Mouse (Mus musculus): Measurements from ENCODE around the gene Ppp1r14a.

Ppp1r14a gene

DNA sequence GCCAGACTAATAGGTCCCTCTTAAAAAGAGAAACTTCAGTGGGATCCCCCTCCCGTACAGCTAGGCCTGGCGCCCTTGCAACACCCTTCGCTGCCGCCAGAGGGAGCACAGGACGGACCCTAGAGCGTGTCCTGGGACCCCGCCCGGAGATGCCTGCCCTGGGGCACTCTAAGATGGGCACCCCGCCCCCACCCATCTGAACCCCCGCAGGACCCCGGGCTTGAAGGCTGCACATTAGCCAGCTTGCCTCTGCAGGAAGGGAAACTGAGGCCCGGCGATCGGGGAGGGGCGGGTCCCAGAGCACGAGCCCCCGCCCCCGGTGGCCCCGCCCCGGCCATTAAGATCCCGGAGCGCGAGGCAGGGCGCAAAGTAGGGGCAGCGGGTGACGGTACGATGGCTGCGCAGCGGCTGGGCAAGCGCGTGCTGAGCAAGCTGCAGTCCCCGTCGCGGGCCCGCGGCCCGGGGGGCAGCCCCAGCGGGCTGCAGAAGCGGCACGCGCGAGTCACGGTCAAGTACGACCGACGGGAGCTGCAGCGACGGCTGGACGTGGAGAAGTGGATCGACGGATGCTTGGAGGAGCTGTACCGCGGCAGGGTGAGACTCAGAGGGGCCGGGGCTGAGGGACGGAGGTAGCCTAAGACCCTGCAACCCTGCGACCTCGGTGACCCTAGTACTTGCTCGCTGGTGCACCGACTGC is at the start of gene Ppp1r14a:
TSS of gene Ppp1r14a (plus strand) at position 367 of the 697 bp plus-strand sequence.
- DNase-seq: peak; percentile 68

GRCm38 (mm10) chr7:29244732-29245416 is 44.2 kb upstream of the Ppp1r14a start:
- DNase-seq: no peak

DNA sequence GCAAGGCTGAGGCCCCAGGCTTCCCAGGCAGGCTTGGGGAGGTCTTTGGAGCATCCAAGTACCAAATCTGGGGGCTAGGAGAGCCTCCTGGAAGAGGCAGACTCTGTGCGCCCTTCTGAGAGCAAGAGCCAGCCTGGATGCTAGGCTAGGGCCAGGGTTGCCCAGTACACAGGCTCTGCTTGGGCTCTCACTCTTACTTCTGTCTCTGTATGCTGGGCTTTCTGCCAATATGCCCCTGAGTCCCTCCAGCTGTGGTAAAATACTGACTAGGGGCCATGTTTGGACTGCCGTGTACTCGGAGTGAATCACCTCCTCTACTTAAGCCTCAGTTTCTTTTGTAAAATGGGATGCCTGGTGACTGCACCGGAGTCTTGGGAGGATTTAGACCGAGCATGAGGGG is 43.1 kb upstream of the Ppp1r14a start:
- DNase-seq: no peak

DNA sequence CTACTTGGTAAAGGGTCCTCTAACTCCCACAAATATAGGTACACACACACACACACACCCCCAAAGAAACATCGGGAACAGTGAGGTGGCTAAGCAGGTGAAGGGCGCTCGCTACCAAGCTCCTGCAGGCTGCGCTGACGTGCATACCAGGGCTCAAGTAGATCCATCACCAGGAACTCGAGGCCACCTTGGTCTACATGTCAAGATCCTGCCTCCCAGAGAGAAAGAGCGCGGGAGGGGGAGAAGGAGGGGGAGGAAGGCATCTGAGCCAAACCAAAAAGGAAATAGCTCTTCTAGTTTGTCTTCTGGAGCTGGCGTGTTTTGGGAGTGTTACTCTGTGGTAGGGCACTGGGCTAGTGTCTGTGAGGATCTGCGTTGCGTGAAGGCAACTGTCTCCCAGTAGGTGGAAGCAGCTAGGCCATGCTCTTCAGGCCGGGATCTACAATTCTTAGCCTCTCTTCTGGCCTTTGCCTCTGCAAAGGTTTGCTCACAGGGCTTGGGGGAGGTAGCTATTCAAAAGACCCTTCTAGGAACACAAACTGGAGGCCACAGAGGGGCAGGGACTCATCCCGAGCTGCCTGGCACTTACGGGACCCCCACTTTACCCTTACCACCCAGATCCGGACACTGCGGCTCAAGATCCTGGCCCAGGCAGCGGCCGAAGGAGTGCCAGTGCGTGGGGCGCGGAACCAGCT is 42.3 kb upstream of the Ppp1r14a start:
- DNase-seq: no peak

GRCm38 (mm10) chr7:29247314-29247700 is 41.8 kb upstream of the Ppp1r14a start:
- DNase-seq: peak; percentile 61

- DNase-seq: no peak
Measured at GRCm38 (mm10) chr7:29247706-29248105, 41.4 kb upstream of the Ppp1r14a start.

DNA sequence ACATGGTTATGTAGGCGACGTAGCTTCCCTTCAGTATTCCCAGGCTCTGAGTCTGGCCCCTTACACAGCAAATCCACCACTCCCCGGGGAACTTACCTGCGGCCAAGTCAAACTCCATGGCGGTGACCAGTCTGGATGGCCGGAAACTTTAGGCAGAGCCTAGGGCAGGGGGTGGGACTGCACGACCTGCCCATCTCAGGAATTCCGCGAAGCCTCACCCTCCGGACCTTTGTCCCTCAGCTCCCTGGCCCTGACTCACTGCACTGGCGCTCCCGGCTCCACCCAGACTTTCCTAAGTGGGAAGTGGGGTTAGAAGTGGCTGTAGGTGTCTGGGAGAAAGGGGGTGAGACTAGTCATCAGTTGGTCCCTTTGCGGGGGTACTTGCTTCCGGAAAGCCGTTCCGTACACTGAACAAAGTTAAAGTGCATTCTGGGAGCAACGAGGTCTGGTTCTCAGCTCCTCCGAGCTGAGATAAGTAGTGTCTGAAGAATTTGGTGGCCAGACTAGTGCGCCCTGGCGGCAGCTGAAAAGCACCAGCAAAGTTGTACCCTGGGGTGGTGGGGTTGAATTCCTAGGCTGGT is 40.8 kb upstream of the Ppp1r14a start, which contains the start of gene 2200002D01Rik:
TSS of gene 2200002D01Rik (minus strand) at position 206 of the 581 bp plus-strand sequence.
- no peak for DNase-seq

DNA sequence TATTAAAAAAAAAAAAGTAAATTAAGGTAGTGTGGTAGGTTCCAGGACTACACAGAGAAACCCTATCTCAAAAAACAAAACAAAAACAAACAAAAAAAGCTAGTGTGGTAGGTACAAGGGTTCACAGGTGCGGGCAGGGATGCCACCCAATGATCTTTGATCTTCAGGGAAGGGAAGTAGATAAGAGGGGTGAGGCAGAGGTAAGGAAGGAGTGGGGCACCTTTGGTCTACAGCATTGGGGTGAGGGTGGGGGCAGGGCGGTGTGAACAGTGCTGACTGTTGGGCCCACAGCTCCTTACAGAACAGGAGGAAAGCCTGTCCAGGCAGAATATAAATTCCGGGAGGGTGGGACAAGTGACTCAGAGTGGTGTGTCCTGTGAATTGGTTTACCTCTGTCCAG is 37.9 kb upstream of the Ppp1r14a start:
- DNase-seq: no peak

GRCm38 (mm10) chr7:29253842-29254241 is 35.3 kb upstream of the Ppp1r14a start:
- no peak for DNase-seq

DNA sequence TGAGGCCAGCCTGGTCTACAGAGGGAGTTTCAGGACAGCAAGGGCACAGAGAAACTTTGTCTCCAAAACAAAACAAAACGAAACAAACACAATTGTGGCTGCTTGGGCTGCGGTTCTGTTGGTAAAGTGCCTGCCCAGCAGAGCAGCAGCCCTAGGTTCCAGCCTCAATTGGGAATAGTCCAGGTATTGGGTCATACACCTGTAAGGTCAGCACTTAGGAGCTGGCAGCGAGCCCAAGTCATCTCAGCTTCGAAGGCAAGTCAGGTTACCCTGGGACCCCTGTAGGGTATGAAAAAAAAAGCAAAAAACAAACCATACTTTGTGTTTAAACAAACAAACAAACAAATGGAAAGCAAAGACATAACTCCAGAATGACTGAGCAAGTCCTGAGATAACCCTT is 33.2 kb upstream of the Ppp1r14a start:
- DNase-seq: no peak

DNA sequence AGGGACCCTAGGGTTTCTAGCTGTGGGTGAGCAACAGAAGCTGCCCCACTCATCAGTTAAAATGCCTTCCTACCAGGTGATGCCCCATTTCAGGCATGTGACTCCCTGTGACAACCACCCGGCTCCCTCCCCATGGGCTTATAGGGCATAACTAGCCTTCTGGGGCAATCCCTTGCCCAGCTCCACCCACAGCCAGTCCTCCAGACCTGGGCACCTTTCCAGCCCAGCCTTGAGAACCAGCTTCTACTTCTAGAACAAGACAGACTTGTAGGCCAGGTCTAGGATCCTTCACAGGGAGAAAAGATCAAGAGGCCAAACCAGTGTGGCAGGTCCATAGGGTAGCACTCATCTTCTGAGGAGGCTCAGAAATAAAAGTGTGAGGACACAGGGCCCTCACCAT is 31.7 kb upstream of the Ppp1r14a start:
- no peak for DNase-seq

DNA sequence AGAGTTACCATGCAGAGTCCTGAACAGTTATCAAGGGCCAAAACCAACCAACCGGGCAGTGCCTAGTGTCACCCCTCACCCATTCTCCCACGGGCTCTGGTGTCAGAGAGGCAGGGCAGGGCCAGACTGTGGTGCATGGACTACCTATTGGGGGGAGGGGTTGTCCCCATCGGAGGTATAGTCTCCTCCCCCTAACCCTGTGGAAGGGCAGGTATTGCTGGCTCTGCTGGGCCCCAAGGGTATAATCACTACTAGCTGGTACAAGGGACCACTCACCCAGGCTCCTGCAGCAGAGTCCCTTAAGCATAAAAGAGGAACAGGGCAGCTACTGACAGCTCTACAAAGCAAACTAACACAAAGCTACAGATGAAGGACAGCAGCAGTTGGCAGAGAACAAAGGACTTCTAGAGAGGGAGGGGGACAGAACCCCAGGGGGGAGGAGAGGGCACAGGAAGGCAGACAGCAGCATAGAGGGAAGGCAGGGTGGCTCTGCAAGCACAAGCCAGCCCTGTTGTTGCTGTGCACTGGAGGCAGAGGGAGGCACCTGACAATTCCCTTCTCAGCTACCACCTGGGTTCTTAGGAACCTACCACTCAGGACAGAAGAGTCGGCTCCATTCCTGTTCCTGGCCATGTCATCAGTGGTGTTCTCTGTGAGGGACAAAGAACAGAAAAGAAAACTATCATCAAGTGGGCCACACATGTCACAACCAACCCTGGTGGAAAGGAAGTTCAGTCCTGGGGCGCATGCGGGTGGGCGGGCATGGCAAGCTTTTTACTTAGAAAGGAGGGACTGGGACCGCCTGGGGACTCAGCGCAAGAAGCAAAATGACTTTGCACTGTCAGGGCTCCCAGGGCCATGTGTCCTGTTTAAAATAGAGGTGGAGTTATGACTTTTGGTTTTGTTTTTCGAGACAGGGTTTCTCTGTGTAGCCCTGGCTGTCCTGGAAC is 29.1 kb upstream of the Ppp1r14a start:
- DNase-seq: no peak

- no peak for DNase-seq
Measured at GRCm38 (mm10) chr7:29262151-29262550, 27.0 kb upstream of the Ppp1r14a start.

- DNase-seq: no peak
Measured at GRCm38 (mm10) chr7:29263831-29264230, 25.3 kb upstream of the Ppp1r14a start.

DNA sequence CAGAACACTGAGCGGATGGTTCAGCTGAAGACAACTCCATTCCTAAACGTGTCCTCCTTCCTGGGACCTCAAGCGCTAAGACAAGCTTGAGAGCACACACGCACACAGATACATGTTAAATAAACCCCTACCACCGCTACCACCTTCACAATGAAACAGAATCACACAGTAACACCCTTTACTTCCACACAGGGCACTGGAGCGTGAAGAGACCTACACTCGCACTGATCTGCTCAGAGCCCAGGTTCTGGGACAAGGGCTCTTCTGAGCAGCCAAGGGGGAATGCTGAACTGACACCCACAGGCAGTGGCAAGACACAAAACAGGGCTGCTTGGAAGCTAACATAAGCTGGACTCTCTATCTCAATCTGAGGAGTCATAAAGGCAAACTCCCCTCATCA is 23.5 kb upstream of the Ppp1r14a start:
- no peak for DNase-seq

DNA sequence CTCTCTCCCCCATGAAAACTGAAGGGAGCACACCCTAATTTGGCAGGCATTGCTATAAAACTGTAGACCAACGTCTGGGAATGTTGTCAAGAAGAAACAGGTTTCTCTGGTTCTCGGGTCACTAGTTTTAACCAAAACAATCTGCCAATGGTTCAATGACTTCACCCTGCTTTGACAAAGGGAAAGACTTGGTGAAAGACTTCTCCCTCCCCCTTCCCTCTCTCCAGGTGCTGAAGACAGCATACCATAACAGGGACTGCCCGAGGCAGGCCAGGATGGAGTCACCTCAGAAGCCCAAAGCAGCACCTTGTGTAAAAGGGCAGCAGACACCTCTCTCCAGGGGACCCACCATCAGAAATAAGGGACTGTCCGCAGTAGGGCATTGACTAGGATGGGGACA is 22.2 kb upstream of the Ppp1r14a start:
- DNase-seq: no peak

GRCm38 (mm10) chr7:29270445-29270844 is 18.7 kb upstream of the Ppp1r14a start:
- no peak for DNase-seq

DNA sequence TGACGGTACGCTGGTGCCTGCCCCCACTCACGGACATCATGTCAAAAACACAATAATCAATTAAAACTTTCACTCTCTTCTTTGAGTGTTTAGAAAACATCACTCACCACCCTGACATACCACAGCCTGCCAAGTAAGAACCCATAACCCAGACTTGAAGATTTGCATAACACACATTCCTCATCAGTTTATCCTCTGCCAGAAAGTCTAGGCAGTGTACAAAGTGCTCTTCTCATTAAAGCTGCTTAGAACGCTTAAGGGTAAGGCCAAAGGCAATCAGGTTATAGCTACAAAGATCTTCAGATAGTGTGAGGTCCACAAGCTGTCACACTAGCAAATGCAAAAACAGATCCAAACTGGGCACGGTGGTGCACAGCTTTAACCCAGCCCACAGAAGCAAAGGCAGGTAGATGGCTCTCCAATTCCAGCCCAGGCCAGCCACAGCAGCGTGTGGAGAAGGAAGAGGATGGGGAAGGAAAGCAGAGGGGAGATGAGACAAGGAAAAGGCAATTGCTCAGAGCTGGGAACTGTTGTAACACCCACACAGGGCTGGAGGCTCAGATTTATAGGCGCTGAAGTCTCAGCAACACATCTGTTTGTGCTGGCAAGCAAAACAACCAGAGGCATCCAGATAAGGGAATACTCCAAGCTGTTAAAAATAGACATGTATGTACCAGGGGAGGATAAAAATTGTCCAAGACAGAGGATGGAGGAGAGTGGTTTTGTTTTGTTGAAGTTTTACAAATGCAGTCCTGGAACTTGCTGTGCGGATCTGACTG is 17.2 kb upstream of the Ppp1r14a start:
- no peak for DNase-seq

DNA sequence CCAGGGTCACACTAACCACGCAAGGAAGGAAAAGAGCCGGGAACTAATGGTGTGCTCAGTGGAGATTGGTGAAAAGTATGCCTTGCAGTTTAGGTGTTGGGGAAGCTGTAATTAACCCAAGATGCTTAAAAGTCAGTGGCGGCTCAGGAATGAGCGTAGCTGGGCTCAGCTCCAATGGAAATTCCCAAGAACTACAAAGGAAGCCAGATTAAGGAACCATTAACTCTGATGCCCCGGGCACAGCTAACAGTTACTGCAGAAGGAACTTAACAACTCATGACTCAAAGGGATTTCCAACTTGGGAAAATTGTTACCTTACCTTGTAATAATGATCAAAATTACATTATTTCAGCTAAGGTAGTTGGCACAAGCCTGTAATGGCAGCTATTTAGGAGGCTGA is 12.4 kb upstream of the Ppp1r14a start:
- DNase-seq: no peak

- no peak for DNase-seq
Measured at GRCm38 (mm10) chr7:29277510-29277909, 11.6 kb upstream of the Ppp1r14a start.

DNA sequence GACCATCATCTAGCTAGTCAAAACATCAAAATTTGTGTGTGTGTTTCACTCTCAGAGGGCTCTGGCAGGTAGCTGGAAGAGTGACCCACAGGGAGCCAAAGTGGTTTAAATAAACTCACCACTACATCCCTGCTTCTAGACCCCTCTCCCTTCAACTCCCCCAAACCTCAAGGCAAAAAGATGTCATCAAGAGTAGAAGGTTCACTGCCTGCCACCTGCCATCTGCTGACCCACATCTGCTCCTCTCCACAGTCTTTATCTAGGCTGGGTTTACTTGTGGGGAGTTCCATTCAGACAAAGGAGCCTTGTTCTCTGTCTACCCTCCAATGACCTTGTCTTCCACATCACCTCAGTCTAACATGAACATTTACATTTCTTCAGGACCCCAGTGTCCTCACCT is 9.8 kb upstream of the Ppp1r14a start:
- DNase-seq: no peak

- no peak for DNase-seq
Measured at GRCm38 (mm10) chr7:29279924-29280323, 9.2 kb upstream of the Ppp1r14a start.
